Mouse (Mus musculus): ENCODE measurements around the gene Pip5k1b. TPM values are rescaled to one million over a fixed set of nuclear protein-coding genes. Genes with fewer than 3 reads are reported as not detected.

The Pip5k1b gene
- total RNA-seq, 2 experiments from 2014 or later: 37.0 to 40.3 TPM

DNA sequence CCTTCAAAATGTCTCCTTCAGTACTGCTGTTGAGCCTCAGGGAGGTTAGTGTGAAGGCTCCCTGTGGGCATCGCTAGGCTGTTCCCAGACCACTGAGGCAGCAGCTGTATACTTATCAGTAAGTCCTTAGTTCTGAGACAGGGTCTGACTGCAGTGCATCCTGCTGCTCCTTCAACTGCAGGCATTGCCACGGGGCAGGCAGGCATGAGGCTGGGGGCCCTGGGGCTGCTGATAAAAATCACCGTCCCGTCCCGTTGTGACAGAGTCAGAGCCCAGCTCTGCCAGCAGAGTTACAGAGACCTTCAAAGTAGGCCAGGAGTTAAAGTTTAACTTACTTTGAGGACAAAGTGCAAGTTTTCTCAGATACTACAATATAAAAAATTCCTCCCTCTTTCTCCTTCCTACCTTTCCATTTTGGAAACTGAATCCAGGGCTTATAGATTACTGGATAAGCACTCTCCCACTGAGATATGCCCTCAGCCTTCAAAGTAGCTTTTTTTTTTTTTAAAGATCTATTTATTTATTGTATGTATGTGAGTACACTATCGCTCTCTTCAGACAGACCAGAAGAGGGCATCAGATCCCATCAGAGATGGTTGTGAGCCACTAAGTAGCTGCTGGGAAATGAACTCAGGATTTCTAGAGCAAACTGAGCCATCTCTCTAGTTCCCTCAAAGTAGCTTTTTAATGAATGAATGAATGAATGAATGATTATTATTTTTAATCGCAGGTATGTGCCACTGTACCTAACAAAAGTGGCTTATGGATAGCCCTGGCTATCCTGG, 289.4 kb downstream of the Pip5k1b start:
- DNase-seq (ENCODE audit: low spot score in 2 of 2): no peak

DNA sequence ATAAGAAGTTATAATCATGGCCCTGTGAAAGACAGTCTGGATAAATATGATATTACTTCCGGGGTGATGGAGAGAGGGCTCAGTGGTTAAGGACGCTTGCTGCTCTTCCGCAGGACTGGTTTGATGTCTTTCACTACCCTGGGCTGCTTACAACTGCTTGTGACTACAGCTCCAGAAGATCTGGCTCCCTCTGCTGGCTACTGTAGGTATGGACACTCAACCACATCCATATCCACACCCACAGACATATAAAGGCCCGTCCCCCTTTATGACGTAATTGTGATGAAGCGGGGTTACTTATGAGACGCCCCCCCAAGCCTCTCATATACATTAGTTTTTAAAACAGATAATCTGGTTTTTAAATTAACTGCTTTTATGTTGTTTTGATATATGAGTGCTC, 290.7 kb downstream of the Pip5k1b start:
- DNase-seq (ENCODE audit: low spot score in 2 of 2): peak; percentile 73 to 84

DNA sequence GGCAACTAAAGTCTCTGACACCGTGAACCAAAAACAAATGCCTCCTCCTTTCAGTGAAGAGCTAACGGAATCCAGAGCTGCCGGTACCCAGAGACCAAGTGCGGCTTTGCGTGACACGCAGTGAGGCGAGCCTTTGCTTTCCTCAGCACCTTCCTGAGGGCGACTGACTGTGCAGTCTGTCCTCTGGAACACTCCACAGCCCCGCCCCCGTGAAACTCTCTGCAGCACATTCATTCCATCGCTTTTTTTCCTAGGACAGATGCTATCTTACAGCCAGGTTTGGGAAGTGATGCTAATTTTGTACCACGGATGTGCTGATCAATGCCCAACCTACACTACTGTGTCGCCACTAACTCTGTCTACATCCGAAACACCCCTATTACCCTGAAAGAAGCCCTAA, 292.9 kb downstream of the Pip5k1b start:
- no peak for DNase-seq (ENCODE audit: low spot score in 2 of 2)

DNA sequence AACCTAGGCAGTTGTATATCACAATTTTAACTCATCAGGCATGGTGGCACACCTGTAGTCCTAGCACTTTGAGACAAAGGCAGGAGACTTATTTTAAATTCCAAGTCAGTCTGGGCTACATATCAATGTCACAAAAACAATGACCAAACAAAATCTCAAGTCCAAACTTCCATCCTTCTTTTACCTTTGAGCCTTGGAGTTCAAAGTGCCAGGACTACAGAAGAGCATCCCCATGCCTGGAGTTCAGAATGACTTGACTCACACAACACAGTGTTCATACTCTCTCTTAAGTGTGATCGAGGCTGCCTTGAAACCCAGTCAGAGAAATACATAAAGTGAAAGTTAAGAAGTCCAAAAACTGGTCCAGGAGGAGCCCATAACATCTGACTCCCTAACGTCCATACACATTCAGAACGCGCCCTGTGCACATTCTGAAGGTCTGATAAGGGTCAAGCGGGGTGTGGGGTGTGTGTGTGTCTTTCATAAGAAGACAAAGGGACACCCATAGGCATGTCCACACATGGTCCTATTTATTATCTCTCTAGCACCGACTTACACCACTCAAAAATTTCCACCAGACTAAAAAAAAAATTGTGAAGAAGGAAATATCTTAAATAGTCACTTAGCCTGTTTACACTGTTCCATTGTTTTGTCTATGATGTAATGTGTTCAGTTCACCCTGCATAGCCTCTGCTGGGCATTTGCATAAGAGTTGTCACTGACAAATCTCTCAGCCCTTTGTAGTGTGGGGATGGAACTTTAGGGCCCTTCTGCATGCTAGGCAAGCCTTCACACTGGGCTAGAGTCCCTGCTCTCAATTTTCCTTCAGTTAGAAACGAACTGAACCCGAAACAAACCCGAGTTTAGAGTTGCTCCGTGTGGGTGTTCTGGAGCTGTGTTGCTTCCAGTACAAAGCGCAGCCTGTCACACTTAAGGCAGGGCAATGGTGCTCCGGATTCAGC, 296.0 kb downstream of the Pip5k1b start:
- peak in 1 of 2 experiments; percentile 30 for DNase-seq (ENCODE audit: low spot score in 2 of 2)

DNA sequence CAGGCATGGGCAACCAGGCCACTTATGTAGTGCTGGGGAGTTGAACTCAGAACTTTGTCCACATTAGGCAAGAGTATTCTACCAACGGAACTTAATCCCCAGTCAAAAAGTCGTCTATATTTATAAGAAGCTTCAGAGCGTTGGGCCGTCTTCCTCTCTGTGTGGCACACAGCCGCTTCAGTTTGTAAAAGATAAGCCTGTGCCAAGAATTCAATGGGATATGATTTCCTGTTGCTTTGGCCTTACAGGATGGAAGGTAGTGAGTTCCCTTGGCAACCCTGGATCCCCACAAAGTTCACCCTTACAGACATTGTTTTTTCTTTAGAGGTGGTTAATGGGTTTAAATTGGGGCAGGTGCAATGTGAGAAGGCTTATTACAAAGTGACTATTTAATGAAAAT, 297.3 kb downstream of the Pip5k1b start:
- DNase-seq (ENCODE audit: low spot score in 2 of 2): no peak

DNA sequence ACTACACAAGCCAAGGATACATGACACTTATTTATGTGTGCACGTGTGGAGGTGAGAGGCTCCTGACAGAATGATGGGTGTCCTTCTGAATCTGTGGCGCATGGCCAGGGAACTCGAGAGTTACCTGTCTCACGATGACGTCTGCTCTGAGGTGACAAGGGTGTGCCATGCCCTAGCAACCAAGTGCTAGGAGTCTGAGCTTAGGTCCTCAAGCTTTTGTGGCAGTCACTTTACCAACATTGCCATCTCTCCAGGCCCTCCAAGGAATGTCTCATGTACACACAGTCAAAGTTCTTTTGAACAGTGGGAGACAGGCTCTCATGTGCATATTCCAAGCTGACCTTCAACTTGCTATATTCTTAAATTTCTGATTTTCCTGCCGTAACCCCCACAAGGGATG, 297.7 kb downstream of the Pip5k1b start:
- DNase-seq (ENCODE audit: low spot score in 2 of 2): no peak

DNA sequence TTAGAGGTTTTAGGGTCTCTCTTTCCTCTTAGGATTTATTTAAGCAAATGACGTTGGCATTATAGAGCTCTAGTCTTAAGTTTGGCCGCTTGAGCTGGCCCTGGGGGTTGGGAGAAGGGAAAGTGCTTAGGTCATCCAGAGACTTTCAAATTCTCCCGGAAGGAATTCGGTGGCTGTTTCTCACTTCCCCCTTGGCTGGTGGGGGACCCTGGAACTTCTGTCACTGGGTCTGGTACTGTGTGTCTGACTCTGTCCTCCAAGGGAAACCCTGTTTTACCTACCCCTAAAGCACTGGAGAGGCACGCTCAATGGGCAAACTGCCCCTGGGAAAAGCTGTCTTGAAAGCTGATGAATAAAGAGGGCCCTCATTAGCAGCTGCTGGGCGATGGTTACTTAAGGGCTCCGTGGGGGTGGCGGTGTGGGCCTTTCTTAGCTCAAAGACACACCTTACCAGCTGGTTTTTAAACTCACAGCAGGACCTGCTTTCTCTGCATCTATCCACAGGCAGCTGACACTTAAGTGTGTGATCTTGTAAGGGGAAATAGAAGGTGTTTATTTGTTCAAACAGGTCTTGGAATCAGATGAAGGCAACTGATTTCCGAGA, 301.9 kb downstream of the Pip5k1b start:
- DNase-seq (ENCODE audit: low spot score in 2 of 2): no peak

DNA sequence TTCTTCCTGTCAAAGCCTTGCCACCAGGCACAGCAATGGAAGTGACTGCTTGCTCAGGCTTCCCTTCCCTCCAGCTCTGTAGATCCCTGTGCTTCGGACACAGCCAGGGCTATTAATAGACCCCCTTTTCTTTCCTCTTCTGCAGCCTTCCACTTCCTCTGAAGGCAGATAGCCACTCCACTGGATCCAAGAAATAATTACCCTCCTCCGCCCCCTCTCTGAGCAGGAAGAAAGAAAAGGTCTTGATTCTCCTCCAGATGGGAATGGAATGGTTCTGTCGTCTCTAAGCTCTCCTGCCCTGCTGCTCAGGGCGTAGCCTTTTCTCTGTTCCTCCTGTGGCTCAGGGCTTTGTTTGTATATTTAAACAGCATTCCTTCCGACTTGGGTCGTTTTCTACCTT, 303.8 kb downstream of the Pip5k1b start:
- DNase-seq (ENCODE audit: low spot score in 2 of 2): no peak

Other genes with a start within 250 kb of the Pip5k1b start
- gene Fam122a, start 78.5 kb downstream of the Pip5k1b start, total RNA-seq (2021): 10 to 100 TPM; 34.2 to 34.4 TPM
- 1 to 10 TPM in 1 of 2 experiments, under 1 TPM in 1; 0.52 to 1.2 TPM for gene Tmem252, start 118.1 kb upstream of the Pip5k1b start, total RNA-seq (2021)